Mouse (Mus musculus) NIH3T3 (cell line): ENCODE data around the gene Ltbp4.

Experiments used
- DNase-seq: peaks from one replicate; pipeline ENCODE4 v3.0.0-alpha.2; 2012; ENCODE audit warnings: low read depth

The Ltbp4 gene

DNA sequence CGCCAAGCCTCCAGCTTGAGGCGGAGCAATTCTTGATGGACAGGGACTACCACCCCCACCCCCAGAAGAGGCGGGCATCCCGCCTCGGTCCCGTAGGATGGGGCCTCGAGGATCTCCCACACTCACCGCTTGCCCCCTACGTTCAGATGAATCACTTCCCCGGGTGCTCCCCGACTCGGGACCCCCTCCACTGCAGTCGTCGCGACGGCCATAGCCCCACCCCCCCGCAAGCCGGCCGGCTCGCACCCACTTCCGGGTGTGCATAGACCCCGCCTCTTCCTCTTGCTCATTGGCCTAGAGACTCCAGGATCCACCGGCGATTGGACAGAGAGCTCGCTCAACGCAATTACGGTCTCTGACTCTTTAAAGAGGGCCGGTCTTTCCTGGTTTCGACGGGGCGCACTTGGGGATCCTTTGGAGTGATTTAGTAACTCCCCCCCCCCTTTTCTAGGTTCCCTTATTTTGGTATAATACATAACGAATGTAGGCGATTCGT lies 18.3 kb upstream of the Ltbp4 start, which contains the start of gene Shkbp1:
Gene Shkbp1 (minus strand): TSS at position 275 of the 496 bp plus-strand sequence.
- peak; percentile 93 for DNase-seq

DNA sequence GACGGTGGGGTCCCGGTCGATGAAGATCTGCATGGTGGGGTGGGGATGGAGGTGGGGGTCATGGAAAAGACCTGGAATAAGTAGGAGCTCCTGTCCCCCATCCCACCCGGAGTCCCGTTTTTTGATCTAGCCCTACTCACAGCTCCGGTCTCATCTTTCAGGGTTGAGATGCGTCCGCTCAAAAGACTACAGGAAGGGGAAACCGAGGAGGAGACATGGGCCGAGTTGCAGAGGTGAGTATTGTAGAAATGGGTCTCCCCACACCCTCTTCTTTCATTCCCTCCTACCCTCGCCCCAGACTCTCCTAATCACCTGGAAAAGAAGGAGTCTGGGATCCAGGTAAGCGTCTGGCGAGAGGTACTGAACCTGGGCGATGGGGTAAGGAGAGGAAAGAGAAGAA lies 17.8 kb upstream of the Ltbp4 start:
- no peak for DNase-seq

DNA sequence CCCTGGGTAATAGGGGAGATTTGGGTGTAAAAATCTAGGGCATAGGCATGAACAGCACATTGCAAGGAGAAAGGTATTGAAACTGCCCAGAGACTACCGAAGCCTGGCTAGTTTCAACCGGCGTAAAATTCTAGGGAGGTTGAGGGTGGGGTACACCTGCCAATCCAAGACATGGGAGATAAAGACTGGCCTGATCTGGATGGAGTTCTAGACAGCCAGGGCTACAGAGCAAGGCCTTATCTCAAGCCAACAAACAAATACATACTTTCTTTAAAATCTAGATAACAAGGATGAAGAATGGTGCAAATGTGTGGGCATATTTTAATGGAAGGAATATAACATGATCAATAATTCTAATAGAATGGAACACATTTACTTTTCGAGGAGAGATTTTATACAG lies 17.3 kb upstream of the Ltbp4 start:
- DNase-seq, result no peak

DNA sequence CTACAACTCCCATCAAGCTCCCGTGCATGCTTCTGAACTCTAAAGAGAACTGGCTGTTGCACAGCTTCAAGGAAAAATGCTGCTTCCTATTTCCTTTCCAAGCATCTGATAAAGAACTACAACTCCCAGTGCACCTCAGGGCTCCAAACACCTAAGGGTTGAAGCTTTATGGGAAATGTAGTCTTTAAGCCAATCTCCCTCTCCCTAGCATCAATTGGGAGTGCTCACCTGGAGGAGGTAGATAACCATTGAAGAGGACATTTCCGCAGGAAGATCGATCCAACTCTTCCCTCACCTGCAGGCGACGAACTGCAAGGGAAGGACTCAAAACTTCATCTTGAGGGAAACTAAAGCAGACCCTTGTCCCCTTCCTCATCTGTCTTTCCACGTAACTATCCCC lies 16.7 kb upstream of the Ltbp4 start:
- peak; percentile 46 for DNase-seq

DNA sequence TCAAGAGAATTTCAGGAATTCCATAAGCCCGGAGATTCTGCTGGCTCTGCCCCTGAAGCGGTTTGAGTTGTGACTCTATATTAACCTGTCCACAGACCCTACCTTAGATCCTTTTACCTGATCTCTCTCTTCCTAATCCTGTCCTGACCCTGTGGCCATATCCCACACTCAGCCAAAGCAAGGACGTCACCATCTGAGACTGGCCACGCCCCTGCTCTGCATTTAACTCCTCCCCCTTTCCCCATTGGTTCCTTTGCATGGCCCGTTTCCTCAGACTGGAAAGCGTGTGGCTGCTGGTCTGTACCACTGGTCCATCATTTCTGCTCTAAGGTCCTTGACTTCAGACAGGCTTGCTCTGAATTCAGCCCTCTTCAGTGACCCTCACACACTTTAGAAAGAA lies 8.0 kb upstream of the Ltbp4 start:
- no peak for DNase-seq

DNA sequence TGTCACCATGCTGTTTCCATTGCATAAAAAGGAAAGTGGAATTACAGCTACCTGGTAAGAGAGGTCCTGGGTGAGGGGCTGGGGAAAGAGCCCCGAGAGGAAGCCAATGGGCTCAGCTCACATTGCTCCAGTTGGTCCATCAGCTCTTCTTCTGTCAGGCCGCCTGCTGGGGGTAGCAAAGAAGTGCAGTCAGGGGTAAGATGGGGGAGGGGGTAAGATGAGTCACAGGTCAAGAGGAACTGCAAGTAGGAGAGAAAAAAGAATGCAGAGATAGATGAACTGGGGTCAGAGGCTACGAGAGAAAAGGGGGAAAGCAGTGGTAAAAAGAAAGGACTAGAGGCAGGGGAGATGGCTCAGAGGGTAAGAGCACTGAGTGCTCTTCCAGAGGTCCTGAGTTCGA lies 5.1 kb upstream of the Ltbp4 start:
- DNase-seq, result peak; percentile 61

DNA sequence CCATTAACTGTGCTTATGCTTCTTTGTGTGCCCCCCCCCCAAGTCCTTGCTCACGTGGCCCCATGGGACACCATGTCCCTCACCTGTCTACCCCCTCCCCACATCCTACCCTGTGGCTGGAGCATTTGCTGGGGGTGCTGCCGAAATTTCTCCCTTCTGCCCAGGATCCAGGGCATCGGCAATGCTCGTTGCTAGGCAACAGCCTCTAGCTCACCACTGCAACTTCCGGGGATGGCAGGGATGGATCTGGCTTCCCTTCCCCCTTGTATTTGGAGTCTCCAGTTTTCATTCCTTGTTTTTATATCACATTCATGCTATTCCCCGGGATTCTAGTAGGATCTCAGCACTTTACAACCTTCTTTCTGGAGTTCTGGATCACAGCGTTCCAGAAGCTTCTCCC lies 2.0 kb upstream of the Ltbp4 start:
- DNase-seq, result no peak

DNA sequence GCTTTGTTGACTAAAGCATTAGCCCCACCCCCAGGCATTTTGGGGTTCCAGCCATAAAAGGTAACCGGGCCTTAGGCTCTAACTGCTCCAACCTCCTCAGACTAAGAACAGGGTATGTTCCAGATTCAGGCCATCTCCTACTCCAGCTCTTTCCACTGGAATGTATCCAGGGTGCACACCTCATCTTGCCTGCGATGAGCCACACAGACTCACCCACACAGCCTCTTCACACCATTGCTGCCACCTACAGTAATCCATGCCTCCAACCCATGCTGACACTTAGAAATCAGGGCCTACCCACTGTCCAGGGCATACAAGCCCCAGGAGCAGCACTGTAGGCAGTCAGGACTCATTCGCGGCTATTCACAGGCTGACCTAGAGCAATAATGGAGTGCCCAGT lies 1.6 kb upstream of the Ltbp4 start:
- no peak for DNase-seq

DNA sequence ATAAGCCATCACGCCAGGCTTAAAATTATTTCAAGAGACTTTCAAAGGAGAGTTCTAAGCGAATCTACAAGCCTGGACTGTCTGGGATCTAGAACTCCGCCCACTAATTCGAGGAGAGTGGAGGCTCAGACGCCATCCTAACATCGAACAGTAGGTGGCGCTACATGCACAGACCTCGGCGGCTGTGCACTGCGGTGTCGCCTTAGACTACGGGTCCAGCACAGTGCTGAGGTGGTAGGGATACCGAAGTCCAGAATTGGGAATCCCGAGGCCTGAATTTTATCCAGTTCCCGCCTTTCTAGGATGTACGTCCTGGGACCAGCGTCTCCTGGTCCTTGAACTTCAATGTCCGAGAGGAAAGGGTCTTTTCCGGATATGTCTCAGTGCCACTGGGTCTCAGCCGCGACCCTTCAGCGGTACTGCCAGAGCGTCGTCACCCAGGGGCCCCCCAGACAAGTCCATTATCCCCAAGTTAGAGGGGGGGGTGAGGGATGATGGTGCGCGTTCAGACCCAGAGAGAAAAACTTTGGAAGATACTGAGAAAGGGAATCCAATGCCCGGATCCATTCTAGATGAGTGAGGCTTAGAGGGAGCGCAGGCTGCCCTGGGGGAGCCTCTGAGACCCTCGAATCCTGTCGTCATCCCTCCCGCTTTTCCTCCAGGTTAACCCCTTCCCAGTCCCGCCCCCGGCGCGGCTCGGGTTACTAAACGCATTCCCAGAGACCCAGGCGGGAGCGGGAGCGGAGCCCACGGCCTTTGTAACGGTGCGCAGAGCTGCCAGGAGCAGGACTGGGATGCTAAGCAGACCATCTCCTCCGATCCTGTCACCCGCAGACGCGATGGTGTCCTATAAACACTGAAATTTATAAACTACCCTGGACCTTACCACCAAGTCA lies 1.3 kb downstream of the Ltbp4 start:
- peak; percentile 97 for DNase-seq

DNA sequence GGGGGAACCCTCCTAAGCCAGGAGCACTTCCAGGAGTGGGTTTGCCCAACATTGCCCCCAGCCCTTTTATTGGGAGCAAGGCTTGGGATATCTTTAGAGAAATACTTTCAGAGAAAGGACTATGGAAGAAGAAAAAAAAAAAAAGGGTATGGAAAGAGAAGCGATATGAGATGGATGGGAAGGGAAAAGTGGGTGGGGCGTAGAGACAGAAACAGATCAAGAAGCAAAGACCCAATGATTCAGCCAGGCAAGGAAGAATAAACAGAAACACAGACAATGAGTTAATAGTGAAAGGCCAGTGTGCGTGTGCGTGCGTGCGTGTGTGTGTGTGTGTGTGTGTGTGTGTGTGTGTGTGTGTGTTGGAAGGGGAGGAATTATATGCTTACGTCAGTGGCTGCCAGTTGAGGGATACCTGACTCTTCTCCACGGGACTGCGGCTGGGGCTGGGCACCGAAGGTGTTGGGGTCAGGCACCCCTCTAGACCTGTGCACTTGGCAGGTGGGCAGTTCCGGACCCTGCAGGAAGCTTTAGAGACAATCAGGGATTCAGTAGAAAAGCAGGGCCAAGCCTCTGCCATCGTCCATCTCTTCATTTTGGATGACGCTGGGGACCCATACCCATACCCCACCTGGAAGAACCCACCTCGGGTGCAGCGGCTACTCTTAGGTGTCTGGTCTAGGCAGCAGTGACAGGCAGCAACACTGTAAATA lies 2.3 kb downstream of the Ltbp4 start:
- DNase-seq, result peak; percentile 31

DNA sequence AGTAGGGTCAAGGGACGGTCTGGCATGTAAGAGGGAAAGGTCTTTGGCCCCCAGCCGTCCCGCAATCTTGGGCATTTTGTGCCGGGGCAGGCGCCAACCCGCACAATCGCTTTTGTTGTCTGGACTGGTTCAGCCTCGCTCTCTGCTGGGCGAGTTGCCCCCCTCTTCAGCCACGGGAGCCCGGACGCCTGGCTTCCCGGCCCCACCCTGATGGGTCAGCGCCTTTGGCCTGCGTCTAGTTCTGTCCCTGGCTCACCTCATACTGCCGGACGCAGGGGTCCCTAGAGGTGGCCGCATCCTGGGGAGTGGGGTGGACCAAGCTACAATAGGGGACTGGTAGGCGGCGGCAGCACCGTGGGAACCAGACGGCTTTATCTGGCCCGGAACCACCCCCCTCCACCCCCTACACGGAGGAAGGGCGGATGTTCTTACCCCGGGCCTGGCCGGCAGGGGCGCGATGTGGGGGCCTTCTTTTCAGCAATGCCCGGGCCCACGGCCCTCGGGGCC lies 3.0 kb downstream of the Ltbp4 start:
- no peak for DNase-seq

DNA sequence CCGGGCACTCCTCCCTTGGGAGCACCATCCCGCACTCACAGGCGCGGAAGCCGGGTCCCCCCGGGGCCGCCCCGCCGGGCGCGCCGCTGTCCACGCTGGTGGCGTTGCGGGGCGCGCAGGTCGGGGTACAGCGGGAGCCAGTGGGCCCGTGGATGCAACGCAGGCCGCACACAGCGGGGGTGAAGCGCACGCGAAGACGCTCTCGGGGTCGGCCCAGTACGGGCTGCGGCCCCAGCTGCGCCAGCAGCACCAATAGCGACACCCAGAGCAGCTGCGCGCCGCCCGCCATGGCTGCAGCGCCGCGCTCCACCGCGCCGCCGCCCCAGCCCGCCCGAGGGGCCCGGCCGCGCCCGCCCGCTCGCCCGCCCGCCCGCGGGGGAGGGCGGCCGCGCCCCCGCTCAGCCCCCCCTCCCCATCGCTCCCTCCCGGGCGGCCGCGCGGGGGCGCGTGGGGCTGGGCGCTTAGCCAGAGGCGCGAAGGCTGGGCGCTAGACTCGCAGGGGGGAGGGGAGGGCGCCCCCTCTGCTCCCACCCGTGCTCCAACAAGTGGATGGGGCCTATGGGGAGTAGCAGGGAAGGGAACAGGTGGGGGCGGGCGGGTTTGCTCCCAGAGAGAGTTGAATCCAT lies 4.1 kb downstream of the Ltbp4 start:
- peak; percentile 32 for DNase-seq

DNA sequence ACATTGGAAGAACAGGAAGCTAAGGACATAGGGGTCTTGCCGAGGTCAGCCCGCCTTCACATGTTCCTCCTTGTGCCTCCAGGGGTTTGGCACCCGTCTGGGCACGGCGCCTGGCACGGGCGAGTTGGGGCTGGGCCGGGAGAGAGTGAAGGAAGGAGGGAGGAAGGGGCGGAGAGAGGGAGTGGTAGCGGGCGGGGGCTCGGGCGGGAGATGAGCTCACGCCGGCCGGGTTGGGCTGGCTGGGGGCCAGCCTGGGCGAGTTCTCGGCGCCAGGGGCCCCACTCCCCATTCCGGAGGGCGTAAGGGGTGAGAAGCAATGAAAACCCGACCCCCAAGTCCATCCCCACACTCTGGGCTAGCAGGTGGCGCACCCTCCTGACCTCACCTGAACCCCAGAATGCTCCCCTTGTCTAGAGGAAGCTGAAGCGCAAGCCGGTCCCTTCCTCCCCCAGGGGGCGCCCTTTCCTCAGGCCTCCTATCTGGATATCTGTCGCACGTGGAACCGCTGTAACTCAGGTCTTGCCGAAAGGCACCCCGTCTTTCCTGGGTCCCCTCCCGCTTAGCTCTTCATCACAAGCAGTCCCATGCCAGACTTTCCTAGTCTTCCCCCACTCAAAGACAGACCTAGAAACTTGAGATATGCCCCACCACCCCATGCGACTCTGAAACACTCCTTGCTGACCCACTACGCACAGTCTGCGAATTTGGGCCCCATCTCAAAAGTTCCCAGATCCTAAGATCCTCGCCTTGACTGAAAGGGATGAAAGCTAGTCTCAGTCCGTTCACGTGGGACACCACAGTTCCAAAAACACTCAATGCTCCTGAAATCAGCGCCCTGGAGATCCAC lies 4.9 kb downstream of the Ltbp4 start:
- DNase-seq, result peak; percentile 91

DNA sequence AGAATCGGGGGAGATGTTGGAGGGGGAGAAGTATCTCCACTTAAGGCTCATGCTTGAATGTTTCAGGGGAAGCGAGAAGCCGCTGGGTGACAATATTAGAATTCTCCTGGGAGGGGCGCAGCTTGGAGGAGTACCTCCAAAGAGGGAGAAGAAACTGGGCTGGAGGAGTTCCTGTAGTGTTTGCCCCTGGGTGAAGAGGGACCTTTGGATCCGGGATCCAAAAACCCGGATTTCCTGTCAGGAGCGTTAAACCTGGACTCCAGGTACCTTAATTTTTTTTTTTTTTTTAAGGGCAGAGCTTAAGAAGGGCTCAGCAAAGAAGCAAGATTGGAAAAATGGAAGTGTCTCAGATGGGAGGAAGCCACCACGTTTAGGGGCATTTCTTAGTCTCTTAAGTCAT lies 5.6 kb downstream of the Ltbp4 start:
- DNase-seq, result peak; percentile 38

DNA sequence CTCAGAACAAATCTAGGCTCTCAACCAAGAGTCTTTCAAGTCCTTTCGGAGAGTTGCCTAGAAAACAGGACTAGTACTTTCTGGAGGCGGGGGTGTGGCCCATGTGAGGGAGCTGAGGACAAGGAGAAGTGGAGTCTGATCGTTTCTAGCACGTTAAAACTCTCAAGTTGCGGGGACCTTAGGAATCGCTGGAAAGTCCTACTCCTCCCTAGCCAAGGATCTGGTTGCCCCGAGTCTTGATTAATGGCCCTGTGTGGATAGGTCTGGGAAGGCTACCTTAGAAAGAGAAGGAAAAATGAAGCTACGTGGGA lies 6.0 kb downstream of the Ltbp4 start:
- DNase-seq, result peak; percentile 64

DNA sequence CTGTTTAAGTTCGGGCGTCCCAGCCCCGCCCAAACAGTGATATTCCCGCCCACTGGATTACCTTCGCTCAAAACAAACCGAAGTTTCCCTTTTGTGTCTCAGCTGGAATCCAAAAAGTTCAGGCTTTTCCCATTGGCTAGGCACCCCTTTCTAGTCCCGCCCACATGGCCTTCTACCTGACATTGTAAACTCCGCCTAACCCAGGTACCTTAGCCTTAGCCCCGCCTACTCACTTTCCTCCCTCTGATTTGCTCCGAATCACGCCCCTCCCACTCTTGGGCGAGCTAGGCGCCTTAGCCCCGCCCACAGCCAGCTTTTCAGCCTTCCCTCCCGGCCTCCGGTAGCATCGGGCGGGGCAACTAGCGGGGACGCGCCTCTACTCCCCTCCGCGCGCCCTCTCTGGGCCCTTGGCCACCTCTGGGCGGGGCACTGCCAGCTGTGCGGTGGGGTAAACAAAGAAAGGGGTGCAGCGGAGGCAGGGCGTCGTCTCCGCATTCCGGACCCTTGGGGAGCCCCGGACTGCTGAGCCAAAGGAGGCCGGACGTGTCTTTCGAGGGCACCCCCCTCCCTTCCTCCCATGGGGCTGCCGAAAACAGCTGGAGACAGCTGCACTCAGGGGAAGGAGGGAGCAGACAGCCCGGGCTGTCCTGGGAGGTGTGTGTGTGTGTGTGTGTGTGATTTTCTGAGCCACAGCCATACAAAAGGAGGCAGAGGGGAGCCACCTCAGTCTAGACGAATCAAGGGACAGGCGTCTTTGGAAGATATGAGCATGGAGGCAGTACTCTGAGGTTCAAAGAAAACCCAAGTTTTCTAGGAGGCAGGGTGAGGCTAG lies 6.6 kb downstream of the Ltbp4 start:
- DNase-seq, result peak; percentile 98

DNA sequence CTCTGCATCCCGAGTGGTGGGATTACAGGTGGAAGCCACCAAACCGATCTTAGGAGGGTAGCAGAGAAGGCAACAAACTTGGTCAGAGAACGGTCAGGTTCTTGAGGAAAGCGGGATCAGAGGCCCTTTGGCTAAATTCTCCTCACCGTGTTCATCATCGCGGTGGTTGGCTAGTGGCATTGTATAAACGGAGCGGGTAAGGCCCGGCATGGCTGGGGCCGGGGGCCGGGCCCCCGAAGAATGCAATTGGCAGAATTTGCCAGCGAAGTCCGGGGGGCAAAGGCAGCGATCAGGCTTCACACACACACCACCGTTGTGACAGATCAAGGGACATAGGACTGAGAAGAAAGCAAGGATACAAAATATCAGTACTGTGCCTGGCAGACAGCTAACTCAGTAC lies 7.5 kb downstream of the Ltbp4 start:
- no peak for DNase-seq

DNA sequence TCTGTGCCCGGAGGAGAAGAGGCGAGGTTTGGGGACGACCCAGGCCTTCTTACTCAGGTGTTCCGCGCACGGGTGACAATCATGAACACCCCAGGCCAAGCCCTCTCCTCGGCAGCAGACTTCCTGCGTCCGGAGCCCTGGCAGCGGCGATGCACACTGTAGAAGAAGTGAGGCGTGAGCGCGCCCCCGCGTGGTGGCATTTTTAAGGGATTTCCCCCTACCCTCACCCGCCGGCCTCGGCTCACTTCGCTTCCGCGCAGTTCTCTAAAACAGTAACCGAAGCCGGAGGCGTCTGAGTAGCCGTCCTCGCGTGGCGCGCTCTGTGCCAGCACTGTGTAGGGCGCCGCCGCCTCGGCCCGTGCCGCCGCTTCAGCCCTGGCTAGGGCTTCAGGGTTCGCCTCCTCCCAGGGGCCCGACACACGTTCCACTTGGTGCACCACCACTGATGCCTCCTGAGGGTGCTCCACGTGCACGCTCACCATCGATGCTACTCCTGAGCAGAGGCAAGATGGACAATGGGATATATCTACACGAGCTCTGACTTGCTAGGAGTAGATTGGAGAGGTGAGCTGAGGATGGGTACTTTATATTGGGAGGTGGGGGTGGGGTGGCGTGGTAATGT lies 8.1 kb downstream of the Ltbp4 start:
- peak; percentile 41 for DNase-seq

DNA sequence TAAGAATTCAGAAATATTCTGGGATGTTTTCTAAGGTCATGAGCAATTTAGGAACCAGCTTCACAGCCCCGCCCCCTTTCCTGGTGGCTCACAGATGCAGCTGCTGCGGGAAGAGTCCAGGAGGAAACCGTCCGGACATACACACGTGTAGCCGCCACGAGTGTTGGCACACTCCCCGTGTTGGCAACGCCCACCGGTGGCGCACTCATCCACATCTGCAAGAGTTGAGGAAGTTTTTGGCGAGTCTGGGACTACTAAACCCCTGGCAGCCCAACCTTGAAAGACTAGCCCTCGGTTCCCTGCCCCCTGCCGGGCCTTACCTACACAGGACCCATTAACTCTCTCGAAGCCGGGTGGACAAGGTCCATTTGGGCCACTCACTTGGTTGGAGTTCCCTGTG lies 8.8 kb downstream of the Ltbp4 start:
- DNase-seq, result no peak

DNA sequence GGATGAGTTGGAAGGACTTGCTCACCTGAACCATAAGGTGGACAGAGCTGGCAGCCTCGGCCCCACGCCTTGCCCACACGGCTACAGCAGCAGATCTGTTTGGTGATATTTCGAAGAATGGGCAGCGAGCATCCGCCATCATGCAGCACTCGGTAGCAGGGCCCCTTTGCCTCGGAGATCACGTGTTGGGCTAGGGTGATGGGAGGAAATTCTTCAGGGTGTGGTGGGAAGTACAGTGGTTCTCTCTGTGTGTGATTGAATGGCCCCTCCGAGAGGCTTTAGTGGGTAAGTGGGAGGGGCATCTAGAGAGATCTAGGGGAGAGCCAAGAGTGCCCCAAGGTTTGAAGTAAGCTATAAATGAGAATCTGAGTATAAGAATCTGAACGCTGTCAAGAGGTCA lies 9.3 kb downstream of the Ltbp4 start:
- no peak for DNase-seq
